Mouse (Mus musculus) G1E (cell line): ENCODE measurements around the gene Mcub.

Experiments
- CTCF ChIP-seq: IDR thresholded peaks from 2 replicates; pipeline ENCODE4 v1.5.1; 2012; ENCODE audit warnings: low read depth, low read length, inconsistent platforms, mixed read lengths
- GATA1 ChIP-seq: IDR thresholded peaks from 2 replicates; pipeline ENCODE4 v1.6.1; 2012; ENCODE audit warnings: borderline replicate concordance, low read length, inconsistent platforms, mixed read lengths
- GATA2 ChIP-seq: IDR thresholded peaks from 2 replicates; pipeline ENCODE4 v1.6.1; 2012; ENCODE audit warnings: low read depth, low read length, inconsistent platforms, borderline replicate concordance
- POLR2AphosphoS5 ChIP-seq: IDR thresholded peaks from 2 replicates; pipeline ENCODE4 v1.6.1; 2012; ENCODE audit warnings: low read depth, low read length, inconsistent platforms; ENCODE audit not compliant: insufficient replicate concordance
- TAL1 ChIP-seq: conservative IDR thresholded peaks from 2 replicates; pipeline ENCODE4 v1.6.1; 2012; ENCODE audit warnings: low read depth, low read length, inconsistent platforms, mixed read lengths

- TF ChIP-seq CTCF (no peak), GATA1 (no peak), TAL1 (no peak), POLR2AphosphoS5 (no peak), GATA2 (no peak)
Measured at GRCm38 (mm10) chr3:129946217-129946914, 23.6 kb downstream of the Mcub start.
